Mouse (Mus musculus) hindbrain, embryonic 15.5 days (tissue): ENCODE results near the gene Heph. TPM values are rescaled to one million over a fixed set of nuclear protein-coding genes. Genes with fewer than 3 reads are reported as not detected.
"Not testable (repeated sequence)": the region's sequence is repeated elsewhere in the genome, so short reads cannot be mapped to it uniquely, and the experiment has no call there.

Experiments used
- ATAC-seq: fragments of 200-750 bp; cut with Nextera tagmentation; 2 replicates; pipeline ENCODE4 v1.8.0; 2017; ENCODE audit warnings: low read depth, moderate number of reproducible peaks, moderate TSS enrichment; ENCODE audit not compliant: low FRiP score
- H3K27ac ChIP-seq: fragments of 300-500 bp; sonication (generic); replicated peaks from 2 replicates; pipeline ENCODE4 v1.5.1; 2015; ENCODE audit warnings: mild to moderate bottlenecking, inconsistent platforms
- H3K27me3 ChIP-seq: fragments of 300-500 bp; sonication (generic); 2 replicates; pipeline ENCODE4 v1.6.1; 2015; ENCODE audit warnings: control low read depth, inconsistent platforms
- H3K36me3 ChIP-seq: fragments of 300-500 bp; sonication (generic); 2 replicates; pipeline ENCODE4 v1.6.1; 2015; ENCODE audit warnings: control low read depth, inconsistent platforms
- H3K4me1 ChIP-seq: fragments of 300-500 bp; sonication (generic); replicated peaks from 2 replicates; pipeline ENCODE4 v1.6.1; 2015; ENCODE audit warnings: control low read depth, inconsistent platforms
- H3K4me2 ChIP-seq: fragments of 300-500 bp; sonication (generic); 2 replicates; pipeline ENCODE4 v1.6.1; 2015; ENCODE audit warnings: moderate library complexity, mild to moderate bottlenecking, inconsistent platforms
- H3K4me3 ChIP-seq: fragments of 300-500 bp; sonication (generic); 2 replicates; pipeline ENCODE4 v1.5.1; 2015; ENCODE audit warnings: mild to moderate bottlenecking, inconsistent platforms
- H3K9ac ChIP-seq: fragments of 300-500 bp; sonication (generic); 2 replicates; pipeline ENCODE4 v1.6.1; 2015; ENCODE audit warnings: inconsistent platforms
- H3K9me3 ChIP-seq: fragments of 300-500 bp; sonication (generic); 2 replicates; pipeline ENCODE4 v1.6.1; 2016; ENCODE audit warnings: control low read depth, inconsistent platforms
- WGBS: fragments of 180-500 bp; shearing (Covaris S2); methylation state at CpG from one replicate; pipeline ENCODE4 v1.1.7; 2015; 5-methylcytosine and 5-hydroxymethylcytosine counted together
- polyA plus RNA-seq: library from polyadenylated mRNA; unstranded; fragments of >200 nt; fragmentation: Nextera tagmentation; extraction: Ambion mirVana; gene quantifications from 2 replicates; pipeline ENCODE4 v1.2.1, GENCODE M21; 2015

Heph gene
- 4.0 and 4.4 TPM in 2 replicates for polyA plus RNA-seq

DNA sequence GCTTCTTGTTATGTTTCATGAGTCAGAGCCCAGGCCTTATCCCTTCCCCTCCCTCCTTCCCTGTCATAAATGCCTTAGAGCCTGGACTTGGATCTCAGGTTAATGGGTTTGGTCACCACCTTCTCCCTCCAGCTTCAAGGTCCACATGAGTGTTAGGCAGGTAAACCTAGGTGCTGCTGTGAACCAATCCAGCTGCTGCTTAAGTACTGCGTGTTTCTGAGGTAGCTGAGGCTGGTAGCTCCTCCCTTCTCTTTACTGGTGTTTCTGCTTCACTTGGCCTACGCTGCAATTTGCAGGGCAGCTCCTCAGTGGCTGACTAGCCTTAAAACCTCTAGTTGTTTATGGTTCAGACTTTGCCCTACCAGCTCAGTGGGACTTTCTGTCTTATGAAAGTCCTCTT is at the start of gene Heph:
TSS of gene Heph (plus strand) at position 211 of the 400 bp plus-strand sequence.
- Histone ChIP-seq H3K4me1 (no peaks in the 10 kb centered on the region), H3K9ac (no peak within 1 kb of the TSS), H3K27ac (no peak within 1 kb of the TSS), H3K9me3 (no peaks in the 10 kb centered on the region), H3K27me3 (no peaks in the 10 kb centered on the region), H3K4me3 (peak within 1 kb of the TSS; percentile 27), H3K36me3 (no peaks in the 10 kb centered on the region), H3K4me2 (peak within 1 kb of the TSS; percentile 34)
- no peak for ATAC-seq
- 71% methylated on average over 2 of the region's 2 CpGs for WGBS

DNA sequence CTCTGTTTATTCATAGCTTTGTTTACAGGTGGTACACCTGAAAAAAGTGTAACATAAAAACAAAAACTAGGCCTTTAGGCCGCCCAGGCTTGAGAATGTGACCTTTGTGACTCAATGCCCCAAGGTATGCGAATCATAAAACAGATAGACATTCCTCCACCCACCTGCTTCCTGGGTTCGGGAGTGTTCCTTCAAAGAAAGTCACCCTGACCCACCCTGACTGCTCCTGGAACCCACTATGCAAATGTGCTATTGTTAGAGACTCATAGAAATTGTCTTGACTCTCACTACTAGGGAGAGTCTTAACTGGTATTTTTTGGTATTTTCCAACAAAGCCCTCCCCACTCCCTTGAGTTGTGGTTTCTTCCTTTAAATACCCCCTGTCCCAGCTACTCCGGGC is 39.8 kb upstream of the Heph start:
- not testable (repeated sequence) for H3K27me3 ChIP-seq, H3K27ac ChIP-seq, H3K4me2 ChIP-seq, ATAC-seq, H3K4me3 ChIP-seq, H3K36me3 ChIP-seq, H3K9ac ChIP-seq, H3K4me1 ChIP-seq, H3K9me3 ChIP-seq
- 92% methylated on average over 4 of the region's 4 CpGs for WGBS

DNA sequence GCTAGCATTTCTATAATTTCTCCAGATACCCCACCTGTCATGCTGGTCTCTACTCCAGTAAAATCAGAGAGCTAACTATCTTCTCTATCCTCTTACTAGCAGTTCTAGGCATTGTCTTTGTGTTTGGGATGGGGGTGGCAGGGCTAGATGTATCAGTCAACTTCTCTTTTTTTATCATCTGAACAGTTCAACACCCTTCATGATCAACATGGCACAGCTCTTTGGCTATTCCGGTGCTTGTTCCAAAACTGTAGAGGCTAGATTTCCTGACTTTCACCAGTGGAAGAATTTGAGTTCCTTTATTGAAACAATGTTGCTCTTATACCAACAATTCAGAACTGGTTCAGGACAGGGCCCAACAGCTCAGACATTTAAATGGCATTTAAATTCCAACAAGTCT is 38.2 kb upstream of the Heph start:
- H3K27me3 ChIP-seq, result no peaks in the 10 kb centered on the region
- 97% methylated on average over 1 of the region's 1 CpGs for WGBS
- no peaks in the 10 kb centered on the region for H3K4me1 ChIP-seq
- no peaks in the 10 kb centered on the region for H3K36me3 ChIP-seq
- H3K27ac ChIP-seq, result no peak overlapping the region
- H3K4me3 ChIP-seq, result no peak overlapping the region
- no peak overlapping the region for H3K9ac ChIP-seq
- H3K9me3 ChIP-seq, result no peaks in the 10 kb centered on the region
- no peak overlapping the region for H3K4me2 ChIP-seq
- no peak for ATAC-seq

DNA sequence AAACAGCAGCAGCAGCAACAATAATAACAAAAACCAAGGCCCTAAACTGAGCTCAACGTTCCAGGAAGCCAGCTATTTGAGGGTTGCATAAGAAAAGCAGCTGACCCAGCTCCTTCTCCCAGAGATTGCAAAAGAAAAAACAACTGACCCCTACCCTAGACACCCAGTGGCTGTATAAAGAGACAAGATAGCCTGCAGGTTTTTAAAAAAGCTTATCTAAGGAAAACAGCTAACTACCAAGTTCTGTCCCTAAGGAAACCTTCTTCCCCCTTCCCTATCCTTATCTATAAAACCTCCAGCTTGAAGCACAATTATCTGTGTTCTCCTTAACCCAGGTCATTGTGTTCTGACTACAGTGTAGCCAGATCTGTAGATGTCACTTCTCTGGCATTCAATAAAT is 37.4 kb upstream of the Heph start:
- Histone ChIP-seq H3K9me3 (no peaks in the 10 kb centered on the region), H3K4me3 (no peak overlapping the region), H3K27me3 (no peaks in the 10 kb centered on the region), H3K4me2 (no peak overlapping the region), H3K36me3 (no peaks in the 10 kb centered on the region), H3K4me1 (no peaks in the 10 kb centered on the region), H3K27ac (no peak overlapping the region), H3K9ac (no peak overlapping the region)
- ATAC-seq, result no peak
- 60% methylated on average over 1 of the region's 1 CpGs for WGBS

DNA sequence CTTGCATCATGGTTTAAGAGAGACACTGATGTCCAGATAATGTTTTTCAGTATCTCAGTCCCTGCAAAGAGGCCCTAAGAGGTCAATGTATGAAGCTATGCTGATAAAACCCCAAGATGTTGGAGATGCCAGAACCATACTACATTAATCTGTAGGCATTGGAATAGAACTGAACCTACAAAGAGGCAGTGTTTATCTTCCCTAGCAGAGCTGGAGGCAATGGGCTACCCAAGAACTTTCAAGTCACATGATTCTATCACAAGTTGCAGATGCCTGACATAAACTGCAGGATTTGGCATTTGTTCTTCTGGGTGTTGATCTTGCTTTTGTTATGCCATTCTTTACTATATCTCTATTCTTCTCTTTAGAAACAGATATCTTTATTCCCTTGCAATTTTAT is 35.8 kb upstream of the Heph start:
- H3K9me3 ChIP-seq, result no peaks in the 10 kb centered on the region
- no peak overlapping the region for H3K27ac ChIP-seq
- H3K4me1 ChIP-seq, result no peaks in the 10 kb centered on the region
- no peaks in the 10 kb centered on the region for H3K27me3 ChIP-seq
- H3K9ac ChIP-seq, result no peak overlapping the region
- H3K4me3 ChIP-seq, result no peak overlapping the region
- no peak overlapping the region for H3K4me2 ChIP-seq
- no peaks in the 10 kb centered on the region for H3K36me3 ChIP-seq
- no peak for ATAC-seq

DNA sequence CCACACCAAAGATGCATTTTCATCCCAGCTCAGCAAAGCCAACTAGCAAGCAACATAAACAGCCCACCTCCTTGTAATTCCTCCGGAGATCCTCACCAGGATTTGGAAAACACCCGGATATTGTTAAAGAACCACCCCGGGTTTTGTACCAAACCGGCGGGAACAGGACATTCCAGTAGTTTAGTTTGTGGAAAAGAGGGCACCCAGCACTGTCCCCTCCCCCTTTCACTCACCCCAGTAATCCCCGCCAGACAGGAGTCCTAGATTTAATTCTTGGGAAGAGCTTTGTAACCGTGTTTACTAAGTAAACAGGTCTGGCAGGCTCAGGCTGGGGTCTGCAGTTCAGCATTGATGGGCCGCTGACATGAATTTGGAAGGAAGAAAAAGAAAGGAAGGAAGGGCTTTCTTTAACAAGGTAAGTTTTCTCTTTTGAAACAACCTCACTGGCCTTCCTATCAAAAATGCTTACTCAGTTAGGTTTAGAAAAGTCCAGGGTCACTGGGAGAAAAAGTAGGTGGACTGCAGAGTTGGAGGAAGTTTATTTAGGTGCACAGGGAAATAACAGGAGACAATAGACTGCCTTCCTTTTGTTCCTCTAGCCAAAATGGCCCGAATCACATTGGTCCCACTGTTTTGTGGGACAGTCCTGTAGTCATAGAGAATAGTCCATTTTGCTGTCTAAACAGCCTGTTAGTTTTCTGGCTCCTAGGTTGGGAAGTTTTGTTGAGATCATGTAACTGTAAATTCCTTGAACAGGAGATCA is 1.2 kb downstream of the Heph start, which contains the start of gene Hsf3:
TSS of gene Hsf3 (minus strand) at position 94 of the 763 bp plus-strand sequence.
- no peaks in the 10 kb centered on the region for H3K4me1 ChIP-seq
- 19% methylated on average over 9 of the region's 9 CpGs for WGBS
- ATAC-seq, result no peak

DNA sequence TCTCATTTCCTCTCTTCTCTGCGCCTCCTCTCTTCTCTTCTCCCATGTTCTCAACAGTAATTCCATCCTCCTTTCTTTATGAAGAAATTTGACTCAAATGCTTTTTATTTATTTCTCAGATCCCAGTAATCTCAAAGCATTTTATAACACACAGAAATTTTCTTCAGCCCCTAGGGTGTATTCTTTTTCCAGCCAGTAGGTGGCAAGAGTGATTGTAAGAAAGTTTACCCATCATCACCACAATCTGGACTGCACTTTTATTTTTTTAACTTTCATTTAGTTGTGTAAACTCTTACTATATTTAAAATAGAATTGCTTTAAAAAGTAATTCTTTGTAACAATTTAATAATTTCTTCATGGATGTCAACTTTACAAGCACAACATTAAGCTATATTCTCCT is 46.4 kb downstream of the Heph start:
- H3K9me3 ChIP-seq, result no peaks in the 10 kb centered on the region
- ATAC-seq, result no peak
- H3K4me3 ChIP-seq, result no peak overlapping the region
- H3K9ac ChIP-seq, result no peak overlapping the region
- no peak overlapping the region for H3K4me2 ChIP-seq
- no peaks in the 10 kb centered on the region for H3K36me3 ChIP-seq
- 74% methylated on average over 1 of the region's 1 CpGs for WGBS
- no peaks in the 10 kb centered on the region for H3K4me1 ChIP-seq
- no peaks in the 10 kb centered on the region for H3K27me3 ChIP-seq
- no peak overlapping the region for H3K27ac ChIP-seq

More for the DNA sequence above, 1.2 kb downstream of the Heph start, which contains the start of gene Hsf3:
- Histone ChIP-seq H3K9ac (no peak within 1 kb of the TSS), H3K4me2 (peak within 1 kb of the TSS; percentile 34), H3K27me3 (no peaks in the 10 kb centered on the region), H3K4me3 (peak within 1 kb of the TSS; percentile 27), H3K27ac (no peak within 1 kb of the TSS), H3K36me3 (no peaks in the 10 kb centered on the region), H3K9me3 (no peaks in the 10 kb centered on the region)

Other genes with a start within 250 kb of the Heph start
- gene Vsig4, start 161.9 kb upstream of the Heph start, polyA plus RNA-seq, result not detected in 2 replicates
- 0.08 TPM in 1 of 2 replicates, not detected in the other for gene Hsf3, start 935 bp downstream of the Heph start, polyA plus RNA-seq